23 mouse cellular contexts compared by ENCODE assay signal in genomic region chr7:36917011-36917410, GRCm38 (mm10).
DNase-seq lines count a peak whose midpoint lies in the region; ATAC-seq and TF ChIP-seq lines count a peak whose summit lies in the region.
"Had no signal": no experiment of that assay in that cellular context is flagged by ENCODE, and none has a peak within 500 bp of the region (broad histone marks: within the 10 kb centered on the region; RNA-seq: fewer than 3 reads in every experiment).

No protein-coding gene starts in this region.

- H3K4me3 ChIP-seq in hindbrain, embryonic 10.5 days: no peak overlapping the region
- H3K4me3 ChIP-seq in hindbrain, embryonic 16.5 days (ENCODE audit: low read length): no peak overlapping the region
- H3K4me3 ChIP-seq in kidney, postnatal 0 days (replicated peaks; ENCODE audit: low read depth, low read length): no peak overlapping the region
- H3K4me3 ChIP-seq in kidney, embryonic 15.5 days (replicated peaks): no peak overlapping the region
- H3K4me3 ChIP-seq: embryonic facial prominence, embryonic 13.5 days; embryonic facial prominence, embryonic 15.5 days; erythroblast, embryonic 14.5 days; forebrain, embryonic 13.5 days; forebrain, embryonic 15.5 days had no signal

- DNase-seq in hindbrain, embryonic 10.5 days (ENCODE audit: low spot score): peak; percentile 7
- peak; percentile 14 for DNase-seq in kidney, postnatal 0 days (ENCODE audit: low spot score)
- DNase-seq in embryo, embryonic 10.5 days (ENCODE audit: low spot score): peak; percentile 60
- peak; percentile 38 for DNase-seq in embryo, embryonic 11 days
- DNase-seq in gastrocnemius, postnatal 4 days (ENCODE audit: low spot score in 2 of 2): no peak
- DNase-seq: adrenal gland, adult 2 months; adrenal gland, postnatal 10 days; adrenal gland, postnatal 25 days; cerebellum, adult 11 months; cerebellum, adult 18-20 months; cerebellum, adult 8-10 months; cerebellum, adult 9-11 months; cerebellum, postnatal 14 days; cerebellum, postnatal 36 days; forebrain, postnatal 0 days had no signal

- H3K4me2 ChIP-seq in hindbrain, embryonic 16.5 days (ENCODE audit: low read length): no peak overlapping the region
- no peak overlapping the region for H3K4me2 ChIP-seq in kidney, postnatal 0 days (ENCODE audit: low read length)
- H3K4me2 ChIP-seq in kidney, embryonic 15.5 days: no peak overlapping the region
- H3K4me2 ChIP-seq: embryonic facial prominence, embryonic 13.5 days; embryonic facial prominence, embryonic 15.5 days; forebrain, embryonic 13.5 days; forebrain, embryonic 15.5 days had no signal

- 65% methylated on average over 9 of the region's 9 CpGs for WGBS in hindbrain, embryonic 10.5 days
- 65% methylated on average over 9 of the region's 9 CpGs for WGBS in hindbrain, embryonic 16.5 days
- 57% methylated on average over 9 of the region's 9 CpGs for WGBS in kidney, postnatal 0 days
- WGBS in kidney, embryonic 15.5 days: 63% methylated on average over 9 of the region's 9 CpGs

- no peak overlapping the region for H3K9ac ChIP-seq in hindbrain, embryonic 16.5 days (ENCODE audit: low read depth, low read length)
- H3K9ac ChIP-seq in kidney, postnatal 0 days (ENCODE audit: low read depth, low read length): no peak overlapping the region
- H3K9ac ChIP-seq in kidney, embryonic 15.5 days: no peak overlapping the region
- H3K9ac ChIP-seq: embryonic facial prominence, embryonic 13.5 days; embryonic facial prominence, embryonic 15.5 days; forebrain, embryonic 13.5 days; forebrain, embryonic 15.5 days; forebrain, postnatal 0 days had no signal

- H3K27ac ChIP-seq in hindbrain, embryonic 10.5 days: no peak overlapping the region
- H3K27ac ChIP-seq in hindbrain, embryonic 16.5 days (ENCODE audit: low read depth, low read length): no peak overlapping the region
- H3K27ac ChIP-seq in kidney, postnatal 0 days: no peak overlapping the region
- H3K27ac ChIP-seq in kidney, embryonic 15.5 days: no peak overlapping the region
- H3K27ac ChIP-seq: embryonic facial prominence, embryonic 13.5 days; embryonic facial prominence, embryonic 15.5 days; forebrain, embryonic 13.5 days; forebrain, embryonic 15.5 days had no signal

- H3K36me3 ChIP-seq in hindbrain, embryonic 10.5 days: no peaks in the 10 kb centered on the region
- H3K36me3 ChIP-seq in hindbrain, embryonic 16.5 days (ENCODE audit: control insufficient read depth, insufficient read depth, low read length): no peaks in the 10 kb centered on the region
- H3K36me3 ChIP-seq in kidney, postnatal 0 days (ENCODE audit: insufficient read depth, low read length): no peaks in the 10 kb centered on the region
- no peaks in the 10 kb centered on the region for H3K36me3 ChIP-seq in kidney, embryonic 15.5 days
- H3K36me3 ChIP-seq: embryonic facial prominence, embryonic 13.5 days; embryonic facial prominence, embryonic 15.5 days; forebrain, embryonic 15.5 days had no signal

- no peak for ATAC-seq in hindbrain, embryonic 16.5 days
- ATAC-seq in kidney, postnatal 0 days (replicated peaks; ENCODE audit: low FRiP score, low read depth): no peak
- no peak for ATAC-seq in kidney, embryonic 15.5 days (replicated peaks; ENCODE audit: low FRiP score)
- no peak for ATAC-seq in erythroid progenitor cell, adult 5-6 weeks (replicated peaks; ENCODE audit: low FRiP score, poor library complexity, severe bottlenecking)
- ATAC-seq: forebrain, embryonic 13.5 days; forebrain, embryonic 15.5 days; forebrain, postnatal 0 days had no signal

- H3K4me1 ChIP-seq in hindbrain, embryonic 10.5 days (replicated peaks): peaks cover 7% of the 10 kb centered on the region
- H3K4me1 ChIP-seq in hindbrain, embryonic 16.5 days (ENCODE audit: control insufficient read depth, insufficient read depth, low read depth, low read length): no peaks in the 10 kb centered on the region
- H3K4me1 ChIP-seq in kidney, postnatal 0 days (replicated peaks; ENCODE audit: insufficient read depth, low read length): no peaks in the 10 kb centered on the region
- peaks cover 2% of the 10 kb centered on the region; the same call in 1 of the 2 replicates for H3K4me1 ChIP-seq in kidney, embryonic 15.5 days
- H3K4me1 ChIP-seq: embryonic facial prominence, embryonic 13.5 days; embryonic facial prominence, embryonic 15.5 days; forebrain, embryonic 15.5 days had no signal

- H3K27me3 ChIP-seq in hindbrain, embryonic 10.5 days (ENCODE audit: insufficient read depth, poor library complexity, severe bottlenecking): no peaks in the 10 kb centered on the region
- H3K27me3 ChIP-seq in hindbrain, embryonic 16.5 days (replicated peaks; ENCODE audit: control insufficient read depth, insufficient read depth, low read length): no peaks in the 10 kb centered on the region
- no peaks in the 10 kb centered on the region for H3K27me3 ChIP-seq in kidney, postnatal 0 days (ENCODE audit: insufficient read depth, low read length)
- no peaks in the 10 kb centered on the region for H3K27me3 ChIP-seq in kidney, embryonic 15.5 days
- H3K27me3 ChIP-seq: embryonic facial prominence, embryonic 13.5 days; embryonic facial prominence, embryonic 15.5 days; forebrain, embryonic 13.5 days; forebrain, embryonic 15.5 days had no signal

- H3K9me3 ChIP-seq in hindbrain, embryonic 10.5 days: no peaks in the 10 kb centered on the region
- H3K9me3 ChIP-seq in hindbrain, embryonic 16.5 days (ENCODE audit: control insufficient read depth, low read length): no peaks in the 10 kb centered on the region
- no peaks in the 10 kb centered on the region for H3K9me3 ChIP-seq in kidney, postnatal 0 days (replicated peaks; ENCODE audit: low read length)
- no peaks in the 10 kb centered on the region for H3K9me3 ChIP-seq in kidney, embryonic 15.5 days (replicated peaks)
- H3K9me3 ChIP-seq: embryonic facial prominence, embryonic 13.5 days; embryonic facial prominence, embryonic 15.5 days; forebrain, embryonic 13.5 days; forebrain, embryonic 15.5 days had no signal

- no peak for TF ChIP-seq CTCF in kidney, postnatal 0 days (IDR thresholded peaks at IDR 0.05; ENCODE audit: low read depth)

Comparison
In these comparisons a context has a peak if more than half of its experiments do, and no peak if none do; other contexts are left out.
1. DNase-seq: peak in hindbrain, embryonic 10.5 days (single experiment), kidney, postnatal 0 days (single experiment), embryo, embryonic 10.5 days (single experiment) and embryo, embryonic 11 days (single experiment); none in gastrocnemius, postnatal 4 days (0 of 2).